Mouse (Mus musculus): ENCODE data around the gene Kansl1.

The Kansl1 gene

GRCm38 (mm10) chr11:104307136-104307535, 161.5 kb downstream of the Kansl1 start:
- DNase-seq (ENCODE audit: low spot score): no peak

GRCm38 (mm10) chr11:104306483-104306882, 162.2 kb downstream of the Kansl1 start:
- DNase-seq (ENCODE audit: low spot score): no peak

GRCm38 (mm10) chr11:104305711-104306110, 162.9 kb downstream of the Kansl1 start:
- DNase-seq (ENCODE audit: low spot score): no peak

- DNase-seq (ENCODE audit: low spot score): no peak
These were observed 165.3 kb downstream of the Kansl1 start for GRCm38 (mm10) chr11:104303088-104303960.

GRCm38 (mm10) chr11:104302628-104303027, 166.0 kb downstream of the Kansl1 start:
- DNase-seq (ENCODE audit: low spot score): no peak

GRCm38 (mm10) chr11:104297671-104298070, 171.0 kb downstream of the Kansl1 start:
- DNase-seq (ENCODE audit: low spot score): no peak

GRCm38 (mm10) chr11:104295656-104296055, 173.0 kb downstream of the Kansl1 start:
- DNase-seq (ENCODE audit: low spot score): no peak

GRCm38 (mm10) chr11:104295145-104295544, 173.5 kb downstream of the Kansl1 start:
- no peak for DNase-seq (ENCODE audit: low spot score)

- DNase-seq (ENCODE audit: low spot score): no peak
These were observed 175.4 kb downstream of the Kansl1 start for GRCm38 (mm10) chr11:104293241-104293640.

GRCm38 (mm10) chr11:104292443-104293220, 176.0 kb downstream of the Kansl1 start:
- no peak for DNase-seq (ENCODE audit: low spot score)

- peak; percentile 57 for DNase-seq (ENCODE audit: low spot score)
These were observed 179.2 kb downstream of the Kansl1 start for GRCm38 (mm10) chr11:104289199-104290031.

- no peak for DNase-seq (ENCODE audit: low spot score)
These were observed 179.8 kb downstream of the Kansl1 start for GRCm38 (mm10) chr11:104288835-104289198.

GRCm38 (mm10) chr11:104287113-104287512, 181.5 kb downstream of the Kansl1 start:
- no peak for DNase-seq (ENCODE audit: low spot score)
